In genomic region chr1:34928656-34929055, GRCm38 (mm10) we compare ENCODE assay signal across 23 mouse cellular contexts.
DNase-seq lines count a peak whose midpoint lies in the region; ATAC-seq and TF ChIP-seq lines count a peak whose summit lies in the region.
"Had no signal": no experiment of that assay in that cellular context is flagged by ENCODE, and none has a peak within 500 bp of the region (broad histone marks: within the 10 kb centered on the region; RNA-seq: fewer than 3 reads in every experiment).

No protein-coding gene starts in this region.

- H3K4me2 ChIP-seq in lung, postnatal 0 days (replicated peaks; ENCODE audit: low read depth, low read length): no peak overlapping the region
- H3K4me2 ChIP-seq: embryonic facial prominence, embryonic 12.5 days; forebrain, embryonic 13.5 days; forebrain, embryonic 15.5 days had no signal

- H3K4me3 ChIP-seq in lung, postnatal 0 days (ENCODE audit: low read depth, low read length): no peak overlapping the region
- H3K4me3 ChIP-seq: embryonic facial prominence, embryonic 10.5 days; embryonic facial prominence, embryonic 12.5 days; forebrain, embryonic 13.5 days; forebrain, embryonic 15.5 days had no signal

- intact Hi-C loops in gastrocnemius, postnatal 14 days (cut with DNase I; ENCODE audit: low total_unique reads): no loop called here

- no peaks in the 10 kb centered on the region for H3K9me3 ChIP-seq in lung, postnatal 0 days (ENCODE audit: low read length)
- H3K9me3 ChIP-seq: G1E had no signal

- peak; percentile 25 for DNase-seq in gastrocnemius, postnatal 14 days
- DNase-seq in gastrocnemius, postnatal 10 days: no peak
- DNase-seq in lung, postnatal 10 days: peak; percentile 63
- no peak for DNase-seq in lung, postnatal 0 days (ENCODE audit: low spot score)
- DNase-seq in lung, postnatal 4 days: peak; percentile 10 to 61
- DNase-seq in lung, postnatal 25 days (ENCODE audit: low spot score): no peak
- no peak for DNase-seq in right cerebral cortex, postnatal 14 days
- DNase-seq: adrenal gland, adult 8-10 months; adrenal gland, postnatal 14 days; adrenal gland, postnatal 36 days; B cell, adult 2 months; cerebellum, adult 11-12 months; cerebellum, adult 2 months; cerebellum, adult 9-10 months; cerebellum, postnatal 25 days had no signal

- TF ChIP-seq EP300 in lung, postnatal 0 days (IDR thresholded peaks at IDR 0.05): no peak

- no peaks in the 10 kb centered on the region for H3K27me3 ChIP-seq in lung, postnatal 0 days (replicated peaks; ENCODE audit: insufficient read depth, low read length)
- H3K27me3 ChIP-seq: embryonic facial prominence, embryonic 12.5 days; forebrain, embryonic 13.5 days; forebrain, embryonic 15.5 days had no signal

- H3K9ac ChIP-seq in lung, postnatal 0 days (replicated peaks; ENCODE audit: low read depth): no peak overlapping the region
- H3K9ac ChIP-seq: embryonic facial prominence, embryonic 12.5 days; forebrain, embryonic 13.5 days; forebrain, embryonic 15.5 days had no signal

- WGBS in lung, postnatal 0 days: 85% methylated on average over 15 of the region's 15 CpGs

- H3K4me1 ChIP-seq in lung, postnatal 0 days (ENCODE audit: insufficient read depth, low read depth, low read length): no peaks in the 10 kb centered on the region
- H3K4me1 ChIP-seq: embryonic facial prominence, embryonic 10.5 days; embryonic facial prominence, embryonic 12.5 days; forebrain, embryonic 13.5 days; forebrain, embryonic 15.5 days had no signal

- no peaks in the 10 kb centered on the region for H3K36me3 ChIP-seq in lung, postnatal 0 days (ENCODE audit: insufficient read depth, low read length)
- H3K36me3 ChIP-seq: embryonic facial prominence, embryonic 10.5 days; embryonic facial prominence, embryonic 12.5 days; forebrain, embryonic 15.5 days; G1E had no signal

- TF ChIP-seq CTCF in lung, postnatal 0 days (IDR thresholded peaks at IDR 0.05): no peak

- no peak for ATAC-seq in lung, postnatal 0 days
- ATAC-seq: activated CD4-positive, CD25-positive, alpha-beta regulatory T cell, adult 4 months; CD4-positive, CD25-positive, alpha-beta regulatory T cell, adult 4 months; forebrain, embryonic 13.5 days; forebrain, embryonic 15.5 days; Patski had no signal

- no peak overlapping the region for H3K27ac ChIP-seq in lung, postnatal 0 days (ENCODE audit: low read length)
- H3K27ac ChIP-seq: embryonic facial prominence, embryonic 10.5 days; embryonic facial prominence, embryonic 12.5 days; forebrain, embryonic 13.5 days; forebrain, embryonic 15.5 days had no signal

Comparison
In these comparisons a context has a peak if more than half of its experiments do, and no peak if none do; other contexts are left out.
1. DNase-seq: peak in gastrocnemius, postnatal 14 days (single experiment), lung, postnatal 10 days (single experiment) and lung, postnatal 4 days (2 of 2); none in gastrocnemius, postnatal 10 days (single experiment), lung, postnatal 0 days (single experiment), lung, postnatal 25 days (single experiment) and right cerebral cortex, postnatal 14 days (single experiment).